Mouse (Mus musculus): ENCODE data around the gene Aplp2.
A peak's percentile ranks its signal among the peaks of the same experiment; 100 is the strongest.

The Aplp2 gene

GRCm38 (mm10) chr9:31122464-31123030, 89.1 kb downstream of the Aplp2 start:
- no peak for DNase-seq (ENCODE audit: low spot score)

GRCm38 (mm10) chr9:31120533-31120915, 91.1 kb downstream of the Aplp2 start:
- DNase-seq (ENCODE audit: low spot score), result peak; percentile 14

- DNase-seq (ENCODE audit: low spot score), result peak; percentile 50
Measured at GRCm38 (mm10) chr9:31119882-31120532, 91.6 kb downstream of the Aplp2 start.

GRCm38 (mm10) chr9:31119405-31119804, 92.2 kb downstream of the Aplp2 start:
- no peak for DNase-seq (ENCODE audit: low spot score)

- DNase-seq (ENCODE audit: low spot score), result no peak
Measured at GRCm38 (mm10) chr9:31118520-31119298, 92.9 kb downstream of the Aplp2 start.

- no peak for DNase-seq (ENCODE audit: low spot score)
Measured at GRCm38 (mm10) chr9:31117488-31117887, 94.1 kb downstream of the Aplp2 start.

- DNase-seq (ENCODE audit: low spot score), result no peak
Measured at GRCm38 (mm10) chr9:31117088-31117487, 94.5 kb downstream of the Aplp2 start.

GRCm38 (mm10) chr9:31115586-31115985, 96.0 kb downstream of the Aplp2 start:
- no peak for DNase-seq (ENCODE audit: low spot score)

- peak; percentile 62 for DNase-seq (ENCODE audit: low spot score)
Measured at GRCm38 (mm10) chr9:31108464-31108863, 103.2 kb downstream of the Aplp2 start.

All from lung, postnatal 25 days (tissue).